Mouse (Mus musculus) intestine, embryonic 16.5 days (tissue): Measurements from ENCODE around the gene Skp2. TPM values are rescaled to one million over a fixed set of nuclear protein-coding genes. Genes with fewer than 3 reads are reported as not detected.
"Not testable (repeated sequence)": the region's sequence is repeated elsewhere in the genome, so short reads cannot be mapped to it uniquely, and the experiment has no call there.

Experiments
- ATAC-seq: fragments of 200-750 bp; cut with Nextera tagmentation; 2 replicates; pipeline ENCODE4 v1.8.0; 2017; ENCODE audit warnings: moderate TSS enrichment, moderate library complexity
- H3K27ac ChIP-seq: fragments of 300-500 bp; sonication (generic); 2 replicates; pipeline ENCODE4 v1.5.1; 2014; ENCODE audit warnings: mild to moderate bottlenecking, low read length
- H3K27me3 ChIP-seq: fragments of 300-500 bp; sonication (generic); replicated peaks from 2 replicates; pipeline ENCODE4 v1.6.1; 2014; ENCODE audit warnings: low read length, control low read depth, mixed read lengths; ENCODE audit not compliant: control insufficient read depth, insufficient read depth
- H3K36me3 ChIP-seq: fragments of 300-500 bp; sonication (generic); 2 replicates; pipeline ENCODE4 v1.6.1; 2014; ENCODE audit warnings: low read length, control low read depth; ENCODE audit not compliant: control insufficient read depth, insufficient read depth
- H3K4me1 ChIP-seq: fragments of 300-500 bp; sonication (generic); 2 replicates; pipeline ENCODE4 v1.6.1; 2014; ENCODE audit warnings: low read length, control low read depth, mixed read lengths; ENCODE audit not compliant: control insufficient read depth, insufficient read depth
- H3K4me2 ChIP-seq: fragments of 300-500 bp; sonication (generic); 2 replicates; pipeline ENCODE4 v1.6.1; 2014; ENCODE audit warnings: low read depth, low read length, control low read depth
- H3K4me3 ChIP-seq: fragments of 300-500 bp; sonication (generic); 2 replicates; pipeline ENCODE4 v1.5.1; 2014; ENCODE audit warnings: mild to moderate bottlenecking, low read length
- H3K9ac ChIP-seq: fragments of 300-500 bp; sonication (generic); 2 replicates; pipeline ENCODE4 v1.6.1; 2014; ENCODE audit warnings: low read depth, low read length
- H3K9me3 ChIP-seq: fragments of 300-500 bp; sonication (generic); 2 replicates; pipeline ENCODE4 v1.6.1; 2016; ENCODE audit warnings: low read length, control low read depth; ENCODE audit not compliant: control insufficient read depth
- WGBS: fragments of 180-500 bp; shearing (Covaris S2); extraction: QIAGEN DNeasy Blood & Tissue Kit; methylation state at CpG from one replicate; pipeline ENCODE4 v1.1.7; 2014; 5-methylcytosine and 5-hydroxymethylcytosine counted together
- polyA plus RNA-seq: library from polyadenylated mRNA; unstranded; fragments of >200 nt; fragmentation: Nextera tagmentation; extraction: Ambion mirVana; gene quantifications from 2 replicates; pipeline ENCODE4 v1.2.1, GENCODE M21; 2015

Gene Skp2
- polyA plus RNA-seq: 43.5 and 47.8 TPM in 2 replicates

DNA sequence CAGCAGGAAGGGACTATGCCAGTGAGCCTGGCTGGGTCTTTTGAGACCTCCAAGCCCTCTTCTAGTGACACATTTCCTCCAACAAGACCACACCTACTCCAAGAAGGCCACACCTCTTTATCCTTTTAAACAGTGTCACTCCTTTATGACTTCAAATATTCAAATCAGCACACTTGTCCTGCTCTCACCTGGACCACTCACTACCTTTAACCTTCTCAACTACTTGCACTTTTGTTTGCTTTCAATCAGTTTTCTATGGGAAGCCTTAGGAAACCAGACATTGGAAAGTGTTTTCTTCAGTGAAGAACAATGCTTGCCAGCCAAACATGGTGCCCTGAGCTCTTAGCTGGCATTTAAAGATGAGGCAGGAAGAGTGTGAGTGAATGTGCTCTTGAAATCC, at the start of gene Skp2:
Gene Skp2, minus strand, starts transcription at position 101 of the 400 bp plus-strand sequence.
- Histone ChIP-seq H3K9me3 (no peaks in the 10 kb centered on the region), H3K4me3 (no peak within 1 kb of the TSS), H3K4me1 (no peaks in the 10 kb centered on the region), H3K4me2 (no peak within 1 kb of the TSS), H3K36me3 (no peaks in the 10 kb centered on the region; the same call in 1 of the 2 replicates), H3K9ac (no peak within 1 kb of the TSS), H3K27me3 (no peaks in the 10 kb centered on the region), H3K27ac (no peak within 1 kb of the TSS)
- no peak for ATAC-seq

- no peak overlapping the region for H3K9ac ChIP-seq
- no peak overlapping the region for H3K27ac ChIP-seq
- no peaks in the 10 kb centered on the region for H3K4me1 ChIP-seq
- H3K9me3 ChIP-seq: no peaks in the 10 kb centered on the region
- ATAC-seq: no peak
- no peaks in the 10 kb centered on the region for H3K27me3 ChIP-seq
- H3K36me3 ChIP-seq: no peaks in the 10 kb centered on the region
- no peak overlapping the region for H3K4me2 ChIP-seq
- WGBS: 55% methylated on average over 6 of the region's 6 CpGs
- no peak overlapping the region for H3K4me3 ChIP-seq
Measured at GRCm38 (mm10) chr15:9198421-9198820, 43.2 kb upstream of the Skp2 start.

- not testable (repeated sequence) for ATAC-seq, H3K9ac ChIP-seq, H3K27me3 ChIP-seq, H3K4me1 ChIP-seq, H3K27ac ChIP-seq, H3K4me2 ChIP-seq, H3K9me3 ChIP-seq, H3K36me3 ChIP-seq, H3K4me3 ChIP-seq
Measured at GRCm38 (mm10) chr15:9192685-9193084, 37.5 kb upstream of the Skp2 start.

GRCm38 (mm10) chr15:9189796-9190195, 34.6 kb upstream of the Skp2 start:
- Histone ChIP-seq H3K9me3 (no peaks in the 10 kb centered on the region), H3K4me2 (no peak overlapping the region), H3K36me3 (peaks cover 7% of the 10 kb centered on the region; the same call in 1 of the 2 replicates), H3K27ac (no peak overlapping the region), H3K27me3 (no peaks in the 10 kb centered on the region), H3K4me1 (no peaks in the 10 kb centered on the region), H3K4me3 (no peak overlapping the region), H3K9ac (no peak overlapping the region)
- 93% methylated on average over 2 of the region's 2 CpGs for WGBS
- no peak for ATAC-seq

DNA sequence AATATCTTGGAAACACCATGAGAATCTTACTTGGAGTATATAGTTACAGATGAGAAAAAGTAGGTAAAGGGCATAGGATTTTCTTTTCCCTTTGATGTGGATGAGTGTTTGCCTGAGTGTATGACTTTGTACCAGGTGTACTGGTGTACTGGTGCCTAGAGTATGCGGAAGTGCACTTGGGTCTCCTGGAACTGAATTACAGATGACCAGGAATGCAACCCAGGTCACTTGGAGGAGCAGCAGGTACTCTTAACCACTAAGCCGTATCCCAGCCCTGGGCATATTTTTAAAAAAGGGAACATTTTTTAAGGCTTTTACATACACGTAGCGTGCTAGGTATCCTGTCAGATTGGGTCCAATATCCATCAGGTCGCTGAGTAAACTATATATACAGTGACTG, 28.8 kb upstream of the Skp2 start:
- Histone ChIP-seq H3K27ac (no peak overlapping the region), H3K27me3 (no peaks in the 10 kb centered on the region), H3K36me3 (0 out of 2 replicates have a peak, but pooled peaks cover 3% of the 10 kb centered on the region), H3K4me1 (no peaks in the 10 kb centered on the region), H3K9ac (no peak overlapping the region), H3K9me3 (no peaks in the 10 kb centered on the region), H3K4me3 (no peak overlapping the region), H3K4me2 (no peak overlapping the region)
- ATAC-seq: no peak
- 94% methylated on average over 5 of the region's 5 CpGs for WGBS

GRCm38 (mm10) chr15:9177038-9177437, 21.8 kb upstream of the Skp2 start:
- ATAC-seq: no peak
- Histone ChIP-seq H3K27ac (no peak overlapping the region), H3K4me1 (no peaks in the 10 kb centered on the region), H3K4me3 (no peak overlapping the region), H3K36me3 (peaks cover 2% of the 10 kb centered on the region; the same call in 1 of the 2 replicates), H3K4me2 (no peak overlapping the region), H3K27me3 (no peaks in the 10 kb centered on the region), H3K9ac (no peak overlapping the region), H3K9me3 (no peaks in the 10 kb centered on the region)
- 90% methylated on average over 3 of the region's 3 CpGs for WGBS

GRCm38 (mm10) chr15:9164125-9164524, 8.9 kb upstream of the Skp2 start:
- Histone ChIP-seq H3K9me3 (no peaks in the 10 kb centered on the region), H3K4me1 (peaks cover 9% of the 10 kb centered on the region; the same call in 1 of the 2 replicates), H3K27me3 (no peaks in the 10 kb centered on the region), H3K9ac (no peak overlapping the region), H3K27ac (no peak overlapping the region), H3K36me3 (peaks cover 8% of the 10 kb centered on the region), H3K4me2 (no peak overlapping the region), H3K4me3 (no peak overlapping the region)
- ATAC-seq: no peak
- 69% methylated on average over 6 of the region's 6 CpGs for WGBS

- H3K4me2 ChIP-seq: no peak overlapping the region
- peaks cover 9% of the 10 kb centered on the region; the same call in 1 of the 2 replicates for H3K4me1 ChIP-seq
- peaks cover 5% of the 10 kb centered on the region for H3K36me3 ChIP-seq
- no peak overlapping the region for H3K9ac ChIP-seq
- no peaks in the 10 kb centered on the region for H3K27me3 ChIP-seq
- H3K27ac ChIP-seq: no peak overlapping the region
- 87% methylated on average over 4 of the region's 4 CpGs for WGBS
- no peak for ATAC-seq
- no peak overlapping the region for H3K4me3 ChIP-seq
- no peaks in the 10 kb centered on the region for H3K9me3 ChIP-seq
Measured at GRCm38 (mm10) chr15:9162557-9163070, 7.4 kb upstream of the Skp2 start.

DNA sequence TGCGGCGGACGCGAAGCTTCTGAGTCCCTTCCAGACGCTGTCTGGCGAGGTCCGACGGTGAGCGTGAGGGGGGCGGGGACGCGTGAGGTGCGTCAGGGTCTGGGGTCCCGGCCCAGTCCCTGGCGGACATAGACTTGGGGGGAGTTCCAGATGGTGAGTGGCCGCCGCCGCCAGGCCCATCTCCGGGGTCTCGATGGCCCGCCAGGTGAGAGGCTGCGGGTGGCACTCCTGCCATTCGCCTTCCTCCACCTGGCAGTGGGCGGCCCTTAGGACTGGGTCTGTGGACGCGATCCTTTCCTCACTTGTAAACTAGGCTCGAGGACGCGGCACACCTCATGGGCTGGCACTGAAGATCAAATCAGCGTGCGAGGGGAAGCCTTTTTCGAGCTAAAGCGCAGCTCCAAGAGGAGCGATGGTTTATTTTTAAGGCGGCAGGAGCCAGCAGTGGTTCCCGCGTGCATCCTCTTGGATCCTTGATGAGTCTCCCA, 14.5 kb downstream of the Skp2 start:
- Histone ChIP-seq H3K4me2 (peak overlapping the region; percentile 72), H3K9ac (peak overlapping the region; percentile 93), H3K36me3 (no peaks in the 10 kb centered on the region), H3K4me1 (peaks cover 13% of the 10 kb centered on the region), H3K27me3 (no peaks in the 10 kb centered on the region), H3K27ac (peak overlapping the region; percentile 85), H3K9me3 (no peaks in the 10 kb centered on the region), H3K4me3 (peak overlapping the region; percentile 95)
- ATAC-seq: peak; percentile 88
- WGBS: under 1% methylated on average over 37 of the region's 37 CpGs

DNA sequence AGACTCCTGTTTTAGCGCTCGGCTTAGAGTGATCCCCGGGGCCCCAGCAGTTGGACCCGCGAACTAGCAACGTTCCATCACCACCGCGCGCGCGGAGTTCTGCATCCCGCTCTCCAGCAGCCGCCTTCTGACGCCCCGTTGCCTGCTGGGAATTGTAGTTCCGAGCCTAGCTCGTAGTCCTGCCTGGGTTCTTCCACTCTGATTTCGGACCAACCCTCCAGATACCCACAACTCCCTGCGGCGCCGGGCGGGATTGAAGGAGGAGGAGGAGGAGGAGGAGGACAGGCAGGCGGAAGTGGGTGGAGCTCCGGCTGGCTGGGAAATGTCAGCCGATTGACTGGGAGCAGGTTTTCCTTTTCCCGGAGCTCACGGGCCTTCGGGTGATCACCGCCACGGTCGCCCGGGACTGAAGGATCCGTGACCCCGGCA, 15.0 kb downstream of the Skp2 start, which contains the start of gene Lmbrd2:
Gene Lmbrd2, plus strand, starts transcription at position 299 of the 429 bp plus-strand sequence.
- ATAC-seq: peak; percentile 99
- Histone ChIP-seq H3K36me3 (no peaks in the 10 kb centered on the region), H3K4me1 (peaks cover 14% of the 10 kb centered on the region), H3K4me2 (peak within 1 kb of the TSS; percentile 72), H3K9me3 (no peaks in the 10 kb centered on the region), H3K27ac (peak within 1 kb of the TSS; percentile 85), H3K9ac (peak within 1 kb of the TSS; percentile 93), H3K27me3 (no peaks in the 10 kb centered on the region), H3K4me3 (peak within 1 kb of the TSS; percentile 95)
- under 1% methylated on average over 31 of the region's 34 CpGs for WGBS
